Mouse (Mus musculus): ENCODE data around the gene Krt14. TPM values are rescaled to one million over a fixed set of nuclear protein-coding genes. Genes with fewer than 3 reads are reported as not detected.

Gene Krt14
- polyA plus RNA-seq, 1 experiment: not detected

- H3K27ac ChIP-seq (ENCODE audit: insufficient read depth, low read depth, low read length): no peak overlapping the region
- H3K4me3 ChIP-seq (ENCODE audit: insufficient read depth, low read length): no peak overlapping the region
- no peak for TF ChIP-seq POLR2A (IDR thresholded peaks at IDR 0.05; ENCODE audit: borderline replicate concordance, low read depth, low read length)
- no peak for TF ChIP-seq CTCF (IDR thresholded peaks at IDR 0.05; ENCODE audit: low read depth, low read length)
- H3K4me1 ChIP-seq (ENCODE audit: control insufficient read depth, insufficient read depth, low read length): no peaks in the 10 kb centered on the region
Observed at GRCm38 (mm10) chr11:100202906-100203305, 4.4 kb downstream of the Krt14 start.

DNA sequence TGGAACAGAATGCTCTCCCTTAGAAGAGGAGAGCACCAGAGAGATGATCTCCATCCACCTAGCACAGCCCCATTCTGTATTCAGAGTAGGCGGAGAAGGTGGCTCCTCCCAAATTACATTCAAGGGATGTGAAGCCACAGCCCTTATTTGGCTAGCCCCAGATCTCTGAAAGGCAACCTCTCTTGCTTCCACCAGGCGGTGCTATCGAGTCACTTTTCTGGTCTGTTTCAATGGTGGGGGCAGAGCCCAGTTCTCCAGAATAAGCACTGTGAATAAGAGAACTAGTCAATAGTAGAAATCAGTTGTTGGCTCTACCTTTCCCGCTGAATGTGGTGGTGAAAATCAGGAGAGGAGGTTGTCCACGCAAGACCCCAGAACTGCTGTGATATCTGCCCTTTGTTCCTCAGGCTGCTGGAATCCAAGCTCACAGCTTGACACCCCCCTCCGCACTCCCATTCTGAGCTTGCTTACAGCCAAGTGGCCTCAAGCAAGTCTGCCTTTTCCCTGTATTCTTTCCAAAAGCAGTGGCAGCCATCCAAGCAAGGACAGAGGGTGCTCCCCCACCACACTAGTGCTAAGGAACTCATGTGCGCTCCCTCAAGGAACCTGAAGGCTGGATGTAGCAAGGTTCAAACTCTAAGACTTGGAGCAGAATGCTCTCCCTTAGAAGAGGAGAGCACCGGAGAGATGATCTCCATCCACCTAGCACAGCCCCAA is 7.1 kb downstream of the Krt14 start:
- no peaks in the 10 kb centered on the region for H3K4me1 ChIP-seq (ENCODE audit: control insufficient read depth, insufficient read depth, low read length)
- TF ChIP-seq CTCF (IDR thresholded peaks at IDR 0.05; ENCODE audit: low read depth, low read length) (no peak), POLR2A (IDR thresholded peaks at IDR 0.05; ENCODE audit: borderline replicate concordance, low read depth, low read length) (no peak)
- H3K27ac ChIP-seq (ENCODE audit: insufficient read depth, low read depth, low read length): no peak overlapping the region
- no peak overlapping the region for H3K4me3 ChIP-seq (ENCODE audit: insufficient read depth, low read length)

GRCm38 (mm10) chr11:100198666-100199065 is 8.7 kb downstream of the Krt14 start:
- H3K4me1 ChIP-seq (ENCODE audit: control insufficient read depth, insufficient read depth, low read length): no peaks in the 10 kb centered on the region
- no peak overlapping the region for H3K4me3 ChIP-seq (ENCODE audit: insufficient read depth, low read length)
- H3K27ac ChIP-seq (ENCODE audit: insufficient read depth, low read depth, low read length): no peak overlapping the region
- TF ChIP-seq CTCF (IDR thresholded peaks at IDR 0.05; ENCODE audit: low read depth, low read length) (no peak), POLR2A (IDR thresholded peaks at IDR 0.05; ENCODE audit: borderline replicate concordance, low read depth, low read length) (no peak)

DNA sequence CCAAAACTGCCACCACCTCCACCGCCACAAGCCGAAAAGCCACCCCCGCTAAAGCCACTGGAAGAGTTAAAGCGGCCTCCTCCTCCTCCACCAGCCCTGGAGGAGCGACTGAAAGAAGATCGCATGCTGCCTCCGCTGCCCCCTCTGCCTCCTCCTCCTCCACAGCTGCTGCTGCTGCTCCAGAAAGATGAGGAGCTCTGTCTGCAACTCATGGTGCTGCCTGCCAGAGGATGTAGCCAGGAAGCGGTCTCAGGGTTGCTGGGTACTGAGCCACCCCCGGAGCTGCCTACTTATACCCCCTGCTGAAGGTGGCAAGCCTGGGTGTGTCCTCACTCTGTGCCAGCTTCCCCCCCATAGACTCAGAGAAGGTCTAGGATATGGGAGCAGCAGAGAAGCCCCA is 14.4 kb downstream of the Krt14 start, which contains the start of gene Krt9:
Gene Krt9 (minus strand): TSS at position 255 of the 400 bp plus-strand sequence.
- no peak within 1 kb of the TSS for H3K27ac ChIP-seq (ENCODE audit: insufficient read depth, low read depth, low read length)
- H3K4me1 ChIP-seq (ENCODE audit: control insufficient read depth, insufficient read depth, low read length): no peaks in the 10 kb centered on the region
- no peak for TF ChIP-seq CTCF (IDR thresholded peaks at IDR 0.05; ENCODE audit: low read depth, low read length)
- no peak for TF ChIP-seq POLR2A (IDR thresholded peaks at IDR 0.05; ENCODE audit: borderline replicate concordance, low read depth, low read length)
- H3K4me3 ChIP-seq (ENCODE audit: insufficient read depth, low read length): no peak within 1 kb of the TSS

GRCm38 (mm10) chr11:100191820-100192219 is 15.5 kb downstream of the Krt14 start:
- Histone ChIP-seq H3K27ac (ENCODE audit: insufficient read depth, low read depth, low read length) (no peak overlapping the region), H3K4me1 (ENCODE audit: control insufficient read depth, insufficient read depth, low read length) (no peaks in the 10 kb centered on the region), H3K4me3 (ENCODE audit: insufficient read depth, low read length) (no peak overlapping the region)
- TF ChIP-seq POLR2A (IDR thresholded peaks at IDR 0.05; ENCODE audit: borderline replicate concordance, low read depth, low read length): no peak
- TF ChIP-seq CTCF (IDR thresholded peaks at IDR 0.05; ENCODE audit: low read depth, low read length): no peak

- H3K27ac ChIP-seq (ENCODE audit: insufficient read depth, low read depth, low read length): no peak overlapping the region
- no peaks in the 10 kb centered on the region for H3K4me1 ChIP-seq (ENCODE audit: control insufficient read depth, insufficient read depth, low read length)
- H3K4me3 ChIP-seq (ENCODE audit: insufficient read depth, low read length): no peak overlapping the region
- no peak for TF ChIP-seq POLR2A (IDR thresholded peaks at IDR 0.05; ENCODE audit: borderline replicate concordance, low read depth, low read length)
- TF ChIP-seq CTCF (IDR thresholded peaks at IDR 0.05; ENCODE audit: low read depth, low read length): no peak
Observed at GRCm38 (mm10) chr11:100186736-100187135, 20.6 kb downstream of the Krt14 start.

DNA sequence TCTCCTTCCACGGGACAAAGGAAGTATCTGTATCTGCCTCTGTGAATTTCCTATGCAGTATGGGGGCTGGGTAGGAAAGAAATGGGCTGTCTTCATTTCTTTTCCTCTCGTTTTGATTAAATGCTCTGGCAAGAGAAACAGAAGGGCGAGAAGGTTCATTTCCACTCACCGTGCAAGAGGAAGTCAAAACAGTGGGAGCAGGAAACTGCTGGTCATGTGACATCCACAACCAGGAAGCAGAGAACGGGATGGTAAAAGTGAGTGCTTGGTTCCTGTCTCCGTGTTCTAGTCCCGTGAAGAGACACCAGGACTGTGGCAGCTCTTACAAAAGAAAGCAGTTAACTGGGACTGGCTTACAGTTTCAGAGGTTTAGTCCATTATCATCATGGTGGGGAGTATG is 25.6 kb downstream of the Krt14 start:
- Histone ChIP-seq H3K4me1 (ENCODE audit: control insufficient read depth, insufficient read depth, low read length) (no peaks in the 10 kb centered on the region), H3K27ac (ENCODE audit: insufficient read depth, low read depth, low read length) (no peak overlapping the region), H3K4me3 (ENCODE audit: insufficient read depth, low read length) (no peak overlapping the region)
- TF ChIP-seq CTCF (IDR thresholded peaks at IDR 0.05; ENCODE audit: low read depth, low read length) (no peak), POLR2A (IDR thresholded peaks at IDR 0.05; ENCODE audit: borderline replicate concordance, low read depth, low read length) (no peak)

DNA sequence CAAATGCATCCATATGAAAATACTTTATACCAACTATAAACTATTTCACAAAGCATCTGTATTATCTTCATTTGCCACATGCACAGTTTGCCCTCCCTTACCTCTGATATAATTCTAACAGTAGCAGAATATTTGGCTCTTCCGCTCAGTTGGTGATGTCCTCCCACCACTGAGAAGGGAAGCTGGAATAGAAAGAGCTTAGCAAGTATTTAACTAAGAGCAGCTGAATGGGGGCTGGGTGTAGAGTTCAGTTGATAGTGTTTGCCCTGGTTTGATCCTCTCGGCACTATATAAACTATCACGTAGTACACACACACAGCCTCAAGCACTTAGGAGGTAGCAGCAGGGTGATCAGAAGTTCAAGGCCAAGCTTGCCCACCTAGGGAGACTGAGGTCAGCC is 28.1 kb downstream of the Krt14 start:
- Histone ChIP-seq H3K4me1 (ENCODE audit: control insufficient read depth, insufficient read depth, low read length) (no peaks in the 10 kb centered on the region), H3K27ac (ENCODE audit: insufficient read depth, low read depth, low read length) (no peak overlapping the region), H3K4me3 (ENCODE audit: insufficient read depth, low read length) (no peak overlapping the region)
- TF ChIP-seq POLR2A (IDR thresholded peaks at IDR 0.05; ENCODE audit: borderline replicate concordance, low read depth, low read length) (no peak), CTCF (IDR thresholded peaks at IDR 0.05; ENCODE audit: low read depth, low read length) (no peak)

DNA sequence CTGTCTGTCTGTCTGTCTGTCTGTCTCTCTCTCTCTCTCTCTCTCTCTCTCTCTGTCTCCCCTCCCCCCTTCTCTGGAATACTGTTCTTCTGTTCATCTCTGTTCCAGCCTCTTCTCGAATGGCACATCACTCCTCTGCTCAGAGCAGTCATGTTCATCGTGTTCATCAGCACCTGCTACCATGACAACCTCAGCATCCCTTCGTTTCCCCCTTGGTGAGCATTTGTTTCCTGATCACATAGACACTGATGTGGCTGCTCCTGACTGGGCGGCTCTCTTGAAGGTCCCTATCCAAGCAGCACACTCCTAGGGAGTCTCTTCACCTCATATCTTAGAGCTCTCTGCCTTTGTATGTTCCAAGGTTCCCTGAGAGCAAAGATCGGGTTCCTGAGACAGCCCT is 29.0 kb downstream of the Krt14 start:
- H3K4me3 ChIP-seq (ENCODE audit: insufficient read depth, low read length): no peak overlapping the region
- no peak overlapping the region for H3K27ac ChIP-seq (ENCODE audit: insufficient read depth, low read depth, low read length)
- no peaks in the 10 kb centered on the region for H3K4me1 ChIP-seq (ENCODE audit: control insufficient read depth, insufficient read depth, low read length)
- TF ChIP-seq CTCF (IDR thresholded peaks at IDR 0.05; ENCODE audit: low read depth, low read length): no peak
- TF ChIP-seq POLR2A (IDR thresholded peaks at IDR 0.05; ENCODE audit: borderline replicate concordance, low read depth, low read length): no peak

- H3K27ac ChIP-seq (ENCODE audit: insufficient read depth, low read depth, low read length): no peak overlapping the region
Observed at GRCm38 (mm10) chr11:100176791-100177190, 30.6 kb downstream of the Krt14 start.

More at GRCm38 (mm10) chr11:100176791-100177190, 30.6 kb downstream of the Krt14 start:
- no peak overlapping the region for H3K4me3 ChIP-seq (ENCODE audit: insufficient read depth, low read length)
- no peaks in the 10 kb centered on the region for H3K4me1 ChIP-seq (ENCODE audit: control insufficient read depth, insufficient read depth, low read length)
- TF ChIP-seq POLR2A (IDR thresholded peaks at IDR 0.05; ENCODE audit: borderline replicate concordance, low read depth, low read length) (no peak), CTCF (IDR thresholded peaks at IDR 0.05; ENCODE audit: low read depth, low read length) (no peak)

Measured in bone marrow macrophage, adult 2 months (primary cell).